Mouse (Mus musculus): Measurements from ENCODE around the gene Cmya5.
"Not testable (repeated sequence)": the region's sequence is repeated elsewhere in the genome, so short reads cannot be mapped to it uniquely, and the experiment has no call there.

Cmya5 gene

GRCm38 (mm10) chr13:93117241-93117640, 27.3 kb downstream of the Cmya5 start:
- DNase-seq = no peak

GRCm38 (mm10) chr13:93102340-93103090, 42.0 kb downstream of the Cmya5 start:
- DNase-seq = no peak

GRCm38 (mm10) chr13:93098596-93098995, 45.9 kb downstream of the Cmya5 start:
- no peak for DNase-seq

GRCm38 (mm10) chr13:93096643-93097042, 47.9 kb downstream of the Cmya5 start:
- DNase-seq = no peak

- no peak for DNase-seq
Measured at GRCm38 (mm10) chr13:93095097-93095791, 49.3 kb downstream of the Cmya5 start.

GRCm38 (mm10) chr13:93094204-93094935, 50.2 kb downstream of the Cmya5 start:
- peak; percentile 39 to 45 for DNase-seq

- no peak for DNase-seq
Measured at GRCm38 (mm10) chr13:93093697-93094096, 50.8 kb downstream of the Cmya5 start.

- no peak for DNase-seq
Measured at GRCm38 (mm10) chr13:93092916-93093429, 51.6 kb downstream of the Cmya5 start.

GRCm38 (mm10) chr13:93091866-93092455, 52.6 kb downstream of the Cmya5 start:
- DNase-seq = peak; percentile 45 to 49

- DNase-seq = no peak
Measured at GRCm38 (mm10) chr13:93091176-93091575, 53.3 kb downstream of the Cmya5 start.

- DNase-seq = peak; percentile 44 to 54
Measured at GRCm38 (mm10) chr13:93089481-93089880, 55.0 kb downstream of the Cmya5 start.

- DNase-seq = no peak
Measured at GRCm38 (mm10) chr13:93085711-93086110, 58.8 kb downstream of the Cmya5 start.

- DNase-seq = not testable (repeated sequence)
Measured at GRCm38 (mm10) chr13:93082324-93082723, 62.2 kb downstream of the Cmya5 start.

GRCm38 (mm10) chr13:93080859-93081258, 63.7 kb downstream of the Cmya5 start:
- no peak for DNase-seq

- DNase-seq = no peak
Measured at GRCm38 (mm10) chr13:93074147-93074641, 70.3 kb downstream of the Cmya5 start.

- DNase-seq = peak; percentile 32 to 48
Measured at GRCm38 (mm10) chr13:93073595-93073994, 70.9 kb downstream of the Cmya5 start.

GRCm38 (mm10) chr13:93072871-93073411, 71.6 kb downstream of the Cmya5 start:
- no peak for DNase-seq

- DNase-seq = no peak
Measured at GRCm38 (mm10) chr13:93070406-93070805, 74.1 kb downstream of the Cmya5 start.

- no peak for DNase-seq
Measured at GRCm38 (mm10) chr13:93069481-93069880, 75.0 kb downstream of the Cmya5 start.

GRCm38 (mm10) chr13:93068353-93068752, 76.2 kb downstream of the Cmya5 start:
- no peak for DNase-seq

- DNase-seq = peak; percentile 21 to 44
Measured at GRCm38 (mm10) chr13:93062860-93063636, 81.5 kb downstream of the Cmya5 start.

- DNase-seq = no peak
Measured at GRCm38 (mm10) chr13:93061311-93061710, 83.2 kb downstream of the Cmya5 start.
